In the genomic region with DNA sequence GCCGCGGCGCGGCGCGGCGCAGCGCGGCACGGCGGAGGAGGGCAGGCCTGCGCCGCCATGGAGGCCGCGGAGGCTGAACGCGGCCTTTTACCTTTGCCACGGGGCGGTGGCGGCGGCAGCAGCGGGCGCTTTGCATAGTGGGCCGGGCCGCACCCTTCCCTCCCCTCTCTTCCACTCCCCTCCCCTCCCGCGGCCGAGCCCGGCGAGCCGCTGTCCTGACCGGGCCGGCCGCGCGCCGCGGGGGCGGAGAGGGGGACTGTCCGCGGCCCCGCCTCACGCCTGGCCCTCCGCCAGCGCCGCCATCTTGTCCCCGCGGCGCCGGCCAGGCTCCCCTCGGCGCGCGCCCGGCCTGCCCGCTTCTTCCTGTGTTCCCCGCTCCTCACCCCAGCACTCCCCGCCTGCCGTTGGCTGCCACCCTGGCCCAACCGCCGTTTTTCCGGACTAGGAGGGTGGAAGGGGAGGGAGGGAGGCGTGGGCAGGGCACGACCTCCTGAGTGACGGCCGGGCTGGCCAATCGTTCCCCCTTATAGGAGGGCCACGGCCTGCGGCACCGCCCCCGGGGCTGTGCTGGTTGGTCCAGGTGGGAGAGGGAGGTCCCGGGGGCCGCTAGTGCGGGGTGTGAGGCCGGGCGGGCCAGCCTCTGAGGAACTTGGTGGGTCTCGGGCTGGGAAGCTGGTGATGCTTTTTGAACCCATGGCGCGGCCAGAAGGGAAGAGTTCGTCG, we compare ENCODE assay signal across 8 mouse cellular contexts. TPM values are rescaled to one million over a fixed set of nuclear protein-coding genes. Genes with fewer than 3 reads are reported as not detected.
A peak's percentile ranks its signal among the peaks of the same experiment; 100 is the strongest.
DNase-seq lines count a peak whose midpoint lies in the region; ATAC-seq and TF ChIP-seq lines count a peak whose summit lies in the region.

No protein-coding gene starts in this region.

- H3K4me1 ChIP-seq in bone marrow, adult 2 months (ENCODE audit: control insufficient read depth, insufficient read depth, low read length), result no peaks in the 10 kb centered on the region
- peaks cover 28% of the 10 kb centered on the region for H3K4me1 ChIP-seq in embryonic facial prominence, embryonic 15.5 days
- peaks cover 21% of the 10 kb centered on the region for H3K4me1 ChIP-seq in limb, embryonic 14.5 days (ENCODE audit: control insufficient read depth, insufficient read depth, low read length)
- H3K4me1 ChIP-seq in midbrain, postnatal 0 days (ENCODE audit: insufficient read depth, low read length), result peaks cover 9% of the 10 kb centered on the region; the same call in 1 of the 2 replicates

- no peaks in the 10 kb centered on the region for H3K27me3 ChIP-seq in embryonic facial prominence, embryonic 15.5 days
- H3K27me3 ChIP-seq in limb, embryonic 14.5 days (ENCODE audit: control insufficient read depth, insufficient read depth, low read length), result no peaks in the 10 kb centered on the region
- H3K27me3 ChIP-seq in midbrain, postnatal 0 days (ENCODE audit: insufficient read depth, low read length), result no peaks in the 10 kb centered on the region

- H3K9ac ChIP-seq in embryonic facial prominence, embryonic 15.5 days, result peak overlapping the region; percentile 93
- H3K9ac ChIP-seq in limb, embryonic 14.5 days (ENCODE audit: low read depth, low read length, severe bottlenecking), result peak overlapping the region; percentile 95
- peak overlapping the region; percentile 97 for H3K9ac ChIP-seq in midbrain, postnatal 0 days (replicated peaks; ENCODE audit: low read length, poor library complexity, severe bottlenecking)

- H3K4me3 ChIP-seq in bone marrow, adult 2 months (replicated peaks; ENCODE audit: control insufficient read depth, low read depth, low read length), result peak overlapping the region; percentile 99
- peak overlapping the region; percentile 97 for H3K4me3 ChIP-seq in embryonic facial prominence, embryonic 15.5 days (replicated peaks)
- H3K4me3 ChIP-seq in limb, embryonic 14.5 days (replicated peaks; ENCODE audit: low read length), result peak overlapping the region; percentile 95
- peak overlapping the region; percentile 97 for H3K4me3 ChIP-seq in midbrain, postnatal 0 days (ENCODE audit: low read depth, low read length)

- peak overlapping the region; percentile 66 for H3K4me2 ChIP-seq in embryonic facial prominence, embryonic 15.5 days (replicated peaks)
- H3K4me2 ChIP-seq in limb, embryonic 14.5 days (replicated peaks; ENCODE audit: low read depth, low read length, severe bottlenecking), result peak overlapping the region; percentile 77
- peak overlapping the region; percentile 69 for H3K4me2 ChIP-seq in midbrain, postnatal 0 days (ENCODE audit: low read depth, low read length, poor library complexity, severe bottlenecking)

- peak; percentile 99 for DNase-seq in 416B (ENCODE audit: low read depth)
- DNase-seq in heart, adult 8-10 months (ENCODE audit: low spot score), result peak; percentile 99
- peak; percentile 100 for DNase-seq in kidney, adult 9 months
- DNase-seq in limb, embryonic 14.5 days (ENCODE audit: low spot score), result peak; percentile 98
- peak; percentile 98 for DNase-seq in midbrain, postnatal 0 days (ENCODE audit: low spot score)
- peak; percentile 100 for DNase-seq in spleen, postnatal 14 days (ENCODE audit: low spot score in 2 of 2)

- peak; percentile 99 for ATAC-seq in embryonic facial prominence, embryonic 15.5 days (ENCODE audit: insufficient number of reproducible peaks, low FRiP score, low TSS enrichment, low read depth)
- ATAC-seq in limb, embryonic 14.5 days (ENCODE audit: low FRiP score, low read depth), result peak; percentile 99
- ATAC-seq in midbrain, postnatal 0 days (ENCODE audit: low FRiP score), result peak; percentile 98

- WGBS in bone marrow, adult 2 months, result under 1% methylated on average over 73 of the region's 81 CpGs
- under 1% methylated on average over 64 of the region's 81 CpGs for WGBS in embryonic facial prominence, embryonic 15.5 days
- WGBS in limb, embryonic 14.5 days, result under 1% methylated on average over 45 of the region's 81 CpGs
- WGBS in midbrain, postnatal 0 days, result 0% methylated on average over 32 of the region's 81 CpGs

- TF ChIP-seq CTCF in bone marrow, adult 2 months (IDR thresholded peaks at IDR 0.05; ENCODE audit: control insufficient read depth, insufficient read depth, low read length), result no peak
- no peak for TF ChIP-seq CTCF in midbrain, postnatal 0 days (IDR thresholded peaks at IDR 0.05)

- TF ChIP-seq POLR2A in bone marrow, adult 2 months (IDR thresholded peaks at IDR 0.05; ENCODE audit: borderline replicate concordance, control insufficient read depth, low read depth, low read length), result peak; percentile 53; the same call in 1 of the 2 replicates
- peak; percentile 69; the same call in 1 of the 2 replicates for TF ChIP-seq POLR2A in limb, embryonic 14.5 days (IDR thresholded peaks at IDR 0.05; ENCODE audit: borderline replicate concordance, extremely low read depth, insufficient read depth, insufficient read length)

- H3K27ac ChIP-seq in bone marrow, adult 2 months (ENCODE audit: control insufficient read depth, insufficient read depth, low read depth, low read length, poor library complexity), result peak overlapping the region; percentile 100
- H3K27ac ChIP-seq in embryonic facial prominence, embryonic 15.5 days (replicated peaks), result peak overlapping the region; percentile 99
- peak overlapping the region; percentile 97 for H3K27ac ChIP-seq in limb, embryonic 14.5 days (replicated peaks; ENCODE audit: low read depth, low read length)
- H3K27ac ChIP-seq in midbrain, postnatal 0 days (ENCODE audit: low read depth, low read length), result peak overlapping the region; percentile 100

- H3K9me3 ChIP-seq in embryonic facial prominence, embryonic 15.5 days (replicated peaks), result no peaks in the 10 kb centered on the region
- H3K9me3 ChIP-seq in limb, embryonic 14.5 days (ENCODE audit: control insufficient read depth, low read length), result no peaks in the 10 kb centered on the region
- H3K9me3 ChIP-seq in midbrain, postnatal 0 days (ENCODE audit: low read length), result no peaks in the 10 kb centered on the region

- H3K36me3 ChIP-seq in embryonic facial prominence, embryonic 15.5 days, result no peaks in the 10 kb centered on the region
- no peaks in the 10 kb centered on the region for H3K36me3 ChIP-seq in limb, embryonic 14.5 days (ENCODE audit: control insufficient read depth, insufficient read depth, low read length)
- no peaks in the 10 kb centered on the region for H3K36me3 ChIP-seq in midbrain, postnatal 0 days (ENCODE audit: insufficient read depth, low read length)

RNA-seq across cellular contexts. Expression of gene Nr2c2, which starts 0.7 kb away (rescaled TPM):
- 14.5 and 19.9 TPM in 2 replicates for polyA plus RNA-seq in bone marrow, adult 2 months (2011; ENCODE audit: insufficient read depth, insufficient read length, low replicate concordance, missing spikeins)
- polyA plus RNA-seq in embryonic facial prominence, embryonic 15.5 days (2015; fragmentation: Nextera tagmentation; extraction: Ambion mirVana), result 25.3 and 25.9 TPM in 2 replicates
- total RNA-seq in heart, adult 8-10 months (2022), result 10 to 100 TPM; 20.0 to 24.9 (median 21.8) TPM
- 23.1 and 26.1 TPM in 2 replicates for polyA plus RNA-seq in limb, embryonic 14.5 days (2012; rRNA removed)
- 27.1 and 35.3 TPM in 2 replicates for polyA plus RNA-seq in limb, embryonic 14.5 days (2014; fragmentation: Nextera tagmentation; extraction: Ambion mirVana)
- total RNA-seq in midbrain, postnatal 0 days (2014; rRNA removed), result 64.5 and 77.1 TPM in 2 replicates
- 29.0 and 33.5 TPM in 2 replicates for polyA plus RNA-seq in midbrain, postnatal 0 days (2015; fragmentation: Nextera tagmentation; extraction: Ambion mirVana)

Comparison
In these comparisons a context has a peak if more than half of its experiments do, and no peak if none do; other contexts are left out.
1. Peak in every context shown above with its lines: DNase-seq, ATAC-seq, H3K4me3 ChIP-seq and H3K27ac ChIP-seq.